Mouse (Mus musculus) hindbrain, postnatal 0 days (tissue): ENCODE measurements around the gene Clk3. TPM values are rescaled to one million over a fixed set of nuclear protein-coding genes. Genes with fewer than 3 reads are reported as not detected.

Experiments
- ATAC-seq: fragments of 200-750 bp; cut with Nextera tagmentation; 2 replicates; pipeline ENCODE4 v1.8.0; 2017; ENCODE audit warnings: mild to moderate bottlenecking, moderate TSS enrichment, moderate library complexity
- DNase-seq: peaks from one replicate; pipeline ENCODE4 v3.0.0-alpha.2; 2015; ENCODE audit warnings: low spot score
- H3K27ac ChIP-seq: fragments of 300-500 bp; sonication (generic); 2 replicates; pipeline ENCODE4 v1.5.1; 2014; ENCODE audit warnings: mild to moderate bottlenecking
- H3K27me3 ChIP-seq: fragments of 300-500 bp; sonication (generic); 2 replicates; pipeline ENCODE4 v1.6.1; 2014; ENCODE audit warnings: low read length, mixed read lengths; ENCODE audit not compliant: insufficient read depth
- H3K36me3 ChIP-seq: fragments of 300-500 bp; sonication (generic); 2 replicates; pipeline ENCODE4 v1.6.1; 2014; ENCODE audit warnings: low read length, mixed read lengths; ENCODE audit not compliant: insufficient read depth
- H3K4me1 ChIP-seq: fragments of 300-500 bp; sonication (generic); 2 replicates; pipeline ENCODE4 v1.6.1; 2014; ENCODE audit warnings: antibody characterized with exemption, low read length, mixed read lengths; ENCODE audit not compliant: insufficient read depth
- H3K4me2 ChIP-seq: fragments of 300-500 bp; sonication (generic); 2 replicates; pipeline ENCODE4 v1.6.1; 2014; ENCODE audit warnings: low read depth, mild to moderate bottlenecking, low read length, moderate library complexity, mixed read lengths
- H3K4me3 ChIP-seq: fragments of 300-500 bp; sonication (generic); 2 replicates; pipeline ENCODE4 v1.5.1; 2014; ENCODE audit warnings: low read length
- H3K9ac ChIP-seq: fragments of 300-500 bp; sonication (generic); replicated peaks from 2 replicates; pipeline ENCODE4 v1.6.1; 2014; ENCODE audit warnings: mild to moderate bottlenecking, low read length, moderate library complexity, mixed read lengths
- H3K9me3 ChIP-seq: fragments of 300-500 bp; sonication (generic); 2 replicates; pipeline ENCODE4 v1.6.1; 2016; ENCODE audit warnings: low read length, mixed read lengths
- CTCF ChIP-seq: IDR thresholded peaks from 2 replicates; pipeline ENCODE4 v1.5.1; 2016; ENCODE audit warnings: antibody characterized with exemption, control low read depth, low read depth
- WGBS: fragments of 180-500 bp; shearing (Covaris S2); extraction: QIAGEN DNeasy Blood & Tissue Kit; methylation state at CpG from one replicate; pipeline ENCODE4 v1.1.7; 2014; 5-methylcytosine and 5-hydroxymethylcytosine counted together
- polyA plus RNA-seq: library from polyadenylated mRNA; unstranded; fragments of >200 nt; fragmentation: Nextera tagmentation; extraction: Ambion mirVana; gene quantifications from 2 replicates; pipeline ENCODE4 v1.2.1, GENCODE M21; 2015
- total RNA-seq: library from RNA; depleted of rRNA; stranded (reverse); fragments of >200 nt; gene quantifications from 2 replicates; pipeline ENCODE4 v1.2.3, GENCODE M21; 2014; rRNA removed

Clk3 gene
- total RNA-seq, result 76.3 and 83.7 TPM in 2 replicates
- 48.8 and 52.7 TPM in 2 replicates for polyA plus RNA-seq

GRCm38 (mm10) chr9:57765364-57766351 lies at the start of gene Clk3:
Clk3 (minus strand) TSS chr9:57765860.
- peak within 1 kb of the TSS; percentile 94 for H3K4me2 ChIP-seq
- peak within 1 kb of the TSS; percentile 99 for H3K9ac ChIP-seq
- DNase-seq, result peak; percentile 83
- peak; percentile 20; the same call in 1 of the 2 replicates for TF ChIP-seq CTCF
- H3K27ac ChIP-seq, result peak within 1 kb of the TSS; percentile 99
- peak; percentile 63 for ATAC-seq
- H3K9me3 ChIP-seq, result no peaks in the 10 kb centered on the region
- peak within 1 kb of the TSS; percentile 95 for H3K4me3 ChIP-seq
- no peaks in the 10 kb centered on the region for H3K27me3 ChIP-seq
- H3K4me1 ChIP-seq, result peaks cover 31% of the 10 kb centered on the region
- WGBS, result under 1% methylated on average over 93 of the region's 93 CpGs
- peaks cover 3% of the 10 kb centered on the region for H3K36me3 ChIP-seq

- H3K9ac ChIP-seq, result no peak overlapping the region
- TF ChIP-seq CTCF, result no peak
- no peak overlapping the region for H3K27ac ChIP-seq
- DNase-seq (peak; percentile 39), ATAC-seq (peak; percentile 57; the same call in 1 of the 2 replicates)
- no peaks in the 10 kb centered on the region for H3K9me3 ChIP-seq
- peaks cover 24% of the 10 kb centered on the region; the same call in 1 of the 2 replicates for H3K4me1 ChIP-seq
- no peak overlapping the region for H3K4me2 ChIP-seq
- H3K27me3 ChIP-seq, result no peaks in the 10 kb centered on the region
- H3K36me3 ChIP-seq, result no peaks in the 10 kb centered on the region
- 26% methylated on average over 3 of the region's 3 CpGs for WGBS
- no peak overlapping the region for H3K4me3 ChIP-seq
These were observed 49.2 kb upstream of the Clk3 start for GRCm38 (mm10) chr9:57814866-57815265.

GRCm38 (mm10) chr9:57814014-57814413 lies 48.4 kb upstream of the Clk3 start:
- DNase-seq (no peak), ATAC-seq (no peak)
- Histone ChIP-seq H3K4me1 (peaks cover 24% of the 10 kb centered on the region; the same call in 1 of the 2 replicates), H3K36me3 (no peaks in the 10 kb centered on the region), H3K27me3 (no peaks in the 10 kb centered on the region), H3K4me2 (no peak overlapping the region), H3K9ac (no peak overlapping the region), H3K4me3 (no peak overlapping the region), H3K9me3 (no peaks in the 10 kb centered on the region), H3K27ac (no peak overlapping the region)
- 40% methylated on average over 1 of the region's 1 CpGs for WGBS
- no peak for TF ChIP-seq CTCF

- 49% methylated on average over 8 of the region's 8 CpGs for WGBS
- Histone ChIP-seq H3K9ac (no peak overlapping the region), H3K4me3 (no peak overlapping the region), H3K4me1 (peaks cover 17% of the 10 kb centered on the region; the same call in 1 of the 2 replicates), H3K9me3 (no peaks in the 10 kb centered on the region), H3K27ac (no peak overlapping the region), H3K27me3 (no peaks in the 10 kb centered on the region), H3K36me3 (no peaks in the 10 kb centered on the region), H3K4me2 (no peak overlapping the region)
- no peak for TF ChIP-seq CTCF
- DNase-seq (peak; percentile 20), ATAC-seq (0 out of 2 replicates have a peak, but pooled peaks have one; percentile 33)
These were observed 46.4 kb upstream of the Clk3 start for GRCm38 (mm10) chr9:57811793-57812733.

GRCm38 (mm10) chr9:57810691-57811090 lies 45.0 kb upstream of the Clk3 start:
- no peaks in the 10 kb centered on the region for H3K27me3 ChIP-seq
- WGBS, result 77% methylated on average over 3 of the region's 3 CpGs
- no peak overlapping the region for H3K4me2 ChIP-seq
- ATAC-seq (no peak), DNase-seq (no peak)
- no peak for TF ChIP-seq CTCF
- no peaks in the 10 kb centered on the region for H3K36me3 ChIP-seq
- no peak overlapping the region for H3K9ac ChIP-seq
- H3K27ac ChIP-seq, result no peak overlapping the region
- H3K4me1 ChIP-seq, result peaks cover 17% of the 10 kb centered on the region; the same call in 1 of the 2 replicates
- no peak overlapping the region for H3K4me3 ChIP-seq
- no peaks in the 10 kb centered on the region for H3K9me3 ChIP-seq

GRCm38 (mm10) chr9:57808771-57809310 lies 43.2 kb upstream of the Clk3 start:
- ATAC-seq (no peak), DNase-seq (peak; percentile 27)
- H3K36me3 ChIP-seq, result no peaks in the 10 kb centered on the region
- H3K9me3 ChIP-seq, result no peaks in the 10 kb centered on the region
- peaks cover 9% of the 10 kb centered on the region; the same call in 1 of the 2 replicates for H3K4me1 ChIP-seq
- H3K27me3 ChIP-seq, result no peaks in the 10 kb centered on the region
- no peak overlapping the region for H3K4me3 ChIP-seq
- no peak overlapping the region for H3K27ac ChIP-seq
- WGBS, result 25% methylated on average over 5 of the region's 5 CpGs
- no peak for TF ChIP-seq CTCF
- H3K9ac ChIP-seq, result no peak overlapping the region
- H3K4me2 ChIP-seq, result no peak overlapping the region
